Mouse (Mus musculus) liver, embryonic 14.5 days (tissue): ENCODE measurements around the gene Tacr2. TPM values are rescaled to one million over a fixed set of nuclear protein-coding genes. Genes with fewer than 3 reads are reported as not detected.

Source experiments
- ATAC-seq: fragments of 200-750 bp; cut with Nextera tagmentation; 2 replicates; pipeline ENCODE4 v1.8.0; 2017; ENCODE audit warnings: moderate number of reproducible peaks, mild to moderate bottlenecking, moderate library complexity; ENCODE audit not compliant: insufficient read depth
- DNase-seq, 3 experiments: peaks; one replicate each; pipeline ENCODE4 v3.0.0-alpha.2; 2012 to 2013; ENCODE audit warnings: low read depth in 3 of 3, low spot score in 3 of 3
- H3K27ac ChIP-seq: fragments of 300-500 bp; sonication (generic); 2 replicates; pipeline ENCODE4 v1.5.1; 2014; ENCODE audit warnings: moderate library complexity, mild to moderate bottlenecking, control low read depth, inconsistent platforms
- H3K27me3 ChIP-seq: fragments of 300-500 bp; sonication (generic); 2 replicates; pipeline ENCODE4 v1.6.1; 2014; ENCODE audit warnings: mild to moderate bottlenecking, low read length, moderate library complexity; ENCODE audit not compliant: control insufficient read depth, insufficient read depth
- H3K36me3 ChIP-seq: fragments of 300-500 bp; sonication (generic); replicated peaks from 2 replicates; pipeline ENCODE4 v1.6.1; 2014; ENCODE audit warnings: low read depth; ENCODE audit not compliant: control insufficient read depth, insufficient read depth
- H3K4me1 ChIP-seq, 2 experiments: fragments of 200-500 bp in 1 of 2; fragments of 300-500 bp in 1 of 2; sonication (generic) in 1 of 2; replicated peaks; 2 replicates each; pipeline ENCODE4 v1.6.1; 2012 to 2014; ENCODE audit warnings: antibody characterized with exemption in 1 of 2, inconsistent platforms in 1 of 2, low read length in 1 of 2; ENCODE audit not compliant: control insufficient read depth in 2 of 2, insufficient read depth in 2 of 2
- H3K4me2 ChIP-seq: fragments of 300-500 bp; sonication (generic); 2 replicates; pipeline ENCODE4 v1.6.1; 2014; ENCODE audit warnings: low read depth, mild to moderate bottlenecking, control low read depth, moderate library complexity
- H3K4me3 ChIP-seq, 2 experiments: fragments of 200-500 bp in 1 of 2; fragments of 300-500 bp in 1 of 2; sonication (generic) in 1 of 2; 2 replicates each; pipeline ENCODE4 v1.5.1; 2012 to 2014; ENCODE audit warnings: low read depth in 2 of 2, low read length in 2 of 2, mild to moderate bottlenecking in 2 of 2, control low read depth in 1 of 2, inconsistent platforms in 1 of 2, moderate library complexity in 1 of 2; ENCODE audit not compliant: insufficient read depth in 1 of 2
- H3K9ac ChIP-seq: fragments of 300-500 bp; sonication (generic); replicated peaks from 2 replicates; pipeline ENCODE4 v1.6.1; 2014; ENCODE audit warnings: mild to moderate bottlenecking, control low read depth, moderate library complexity
- H3K9me3 ChIP-seq: fragments of 300-500 bp; sonication (generic); 2 replicates; pipeline ENCODE4 v1.6.1; 2016; ENCODE audit warnings: low read length, mixed read lengths; ENCODE audit not compliant: control insufficient read depth
- CTCF ChIP-seq: IDR thresholded peaks from 2 replicates; pipeline ENCODE4 v1.5.1; 2016; ENCODE audit warnings: antibody characterized with exemption, low read depth, control low read depth
- EP300 ChIP-seq: IDR thresholded peaks from 2 replicates; pipeline ENCODE4 v1.6.1; 2016; ENCODE audit warnings: antibody characterized with exemption, low read depth
- WGBS: fragments of 180-500 bp; shearing (Covaris S2); extraction: QIAGEN DNeasy Blood & Tissue Kit; methylation state at CpG from one replicate; pipeline ENCODE4 v1.1.7; 2014; ENCODE audit not compliant: insufficient replicate concordance; 5-methylcytosine and 5-hydroxymethylcytosine counted together
- polyA plus RNA-seq, 2 experiments: library from polyadenylated mRNA; depleted of rRNA in 1 of 2; stranded (reverse) in 1 of 2; unstranded in 1 of 2; fragments of >200 nt; fragmentation: Nextera tagmentation in 1 of 2; extraction: Ambion mirVana in 1 of 2; gene quantifications; 2 replicates each; pipeline versions ENCODE4 v1.2.1 to v1.2.3; 2012 to 2014

Gene Tacr2
- polyA plus RNA-seq, 2 experiments: not detected

- DNase-seq: no peak
- 69% methylated on average over 9 of the region's 9 CpGs for WGBS
Observed at GRCm38 (mm10) chr10:62244067-62244466, 8.2 kb upstream of the Tacr2 start.

DNA sequence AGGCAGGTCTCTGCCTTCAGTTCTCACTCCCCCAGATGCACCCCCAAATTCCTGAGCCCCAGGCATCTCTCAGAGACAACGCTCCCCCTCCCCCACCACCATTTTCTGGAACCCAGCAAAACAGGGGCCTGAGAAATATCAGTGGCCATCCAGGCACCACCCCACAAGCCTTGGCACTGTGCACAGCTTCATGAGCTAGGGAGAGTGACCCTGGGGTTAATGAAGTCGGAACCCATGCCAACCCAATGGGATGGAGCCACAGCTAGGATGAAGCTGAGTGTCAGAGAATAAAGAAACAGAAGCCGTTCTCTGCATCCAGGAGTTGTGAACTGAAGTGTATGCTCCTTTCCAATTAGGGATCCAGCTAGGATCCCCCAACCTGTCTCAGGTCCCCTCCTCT lies 5.1 kb upstream of the Tacr2 start:
- TF ChIP-seq CTCF: no peak
- WGBS: 61% methylated on average over 3 of the region's 3 CpGs
- Histone ChIP-seq H3K4me3 (no peak overlapping the region), H3K9ac (no peak overlapping the region), H3K27ac (no peak overlapping the region), H3K4me1 (peaks cover 3% of the 10 kb centered on the region in 2 experiments; a peak in 1 of 4 replicates), H3K36me3 (no peaks in the 10 kb centered on the region), H3K4me2 (no peak overlapping the region), H3K27me3 (no peaks in the 10 kb centered on the region), H3K9me3 (no peaks in the 10 kb centered on the region)
- DNase-seq: no peak
- no peak for ATAC-seq

More at GRCm38 (mm10) chr10:62244067-62244466, 8.2 kb upstream of the Tacr2 start:
- no peak for TF ChIP-seq CTCF
- no peak for TF ChIP-seq EP300
- H3K27me3 ChIP-seq: no peaks in the 10 kb centered on the region
- no peak for ATAC-seq
- H3K4me1 ChIP-seq: peaks cover 3 to 6% of the 10 kb centered on the region in 2 experiments; a peak in 3 of 4 replicates
- H3K4me2 ChIP-seq: no peak overlapping the region
- no peak overlapping the region for H3K9ac ChIP-seq
- no peaks in the 10 kb centered on the region for H3K9me3 ChIP-seq
- no peaks in the 10 kb centered on the region for H3K36me3 ChIP-seq
- no peak overlapping the region for H3K4me3 ChIP-seq
- no peak overlapping the region for H3K27ac ChIP-seq

- no peak overlapping the region for H3K9ac ChIP-seq
- H3K4me1 ChIP-seq: peaks cover 3% of the 10 kb centered on the region in 2 experiments; a peak in 1 of 4 replicates
- H3K27ac ChIP-seq: no peak overlapping the region
- H3K4me2 ChIP-seq: no peak overlapping the region
- H3K9me3 ChIP-seq: no peaks in the 10 kb centered on the region
- TF ChIP-seq CTCF (no peak), EP300 (no peak)
- no peaks in the 10 kb centered on the region for H3K27me3 ChIP-seq
- DNase-seq (no peak), ATAC-seq (no peak)
- WGBS: 15% methylated on average over 8 of the region's 8 CpGs
- H3K36me3 ChIP-seq: no peaks in the 10 kb centered on the region
- H3K4me3 ChIP-seq: no peak overlapping the region
Observed at GRCm38 (mm10) chr10:62247815-62248214, 4.4 kb upstream of the Tacr2 start.

DNA sequence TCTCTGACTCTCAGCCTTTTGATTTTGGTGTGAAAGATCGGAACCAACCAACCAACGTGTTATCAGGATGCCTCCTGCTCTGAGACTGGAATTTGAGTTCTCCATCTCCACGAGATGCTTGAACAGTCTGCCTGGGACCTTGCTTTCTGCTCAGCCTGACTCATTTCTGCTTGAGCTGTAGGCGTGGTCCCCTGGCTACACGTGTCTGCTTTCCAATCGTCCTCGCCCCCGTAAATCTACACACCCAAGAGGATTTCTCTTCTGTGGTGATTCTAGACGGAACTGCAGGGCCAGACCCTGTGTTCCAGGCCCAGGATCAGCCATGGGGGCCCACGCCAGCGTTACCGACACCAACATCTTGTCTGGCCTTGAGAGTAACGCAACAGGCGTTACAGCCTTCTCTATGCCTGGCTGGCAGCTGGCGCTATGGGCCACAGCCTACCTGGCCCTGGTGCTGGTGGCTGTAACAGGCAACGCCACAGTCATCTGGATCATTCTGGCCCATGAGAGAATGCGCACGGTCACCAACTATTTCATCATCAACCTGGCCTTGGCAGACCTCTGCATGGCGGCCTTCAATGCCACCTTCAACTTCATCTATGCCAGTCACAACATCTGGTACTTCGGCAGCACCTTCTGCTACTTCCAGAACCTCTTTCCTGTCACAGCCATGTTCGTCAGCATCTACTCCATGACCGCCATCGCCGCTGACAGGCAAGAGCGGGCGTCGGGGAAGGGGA lies 428 bp downstream of the Tacr2 start:
- Histone ChIP-seq H3K9ac (no peak overlapping the region), H3K27ac (no peak overlapping the region), H3K9me3 (no peaks in the 10 kb centered on the region), H3K4me3 (no peak overlapping the region), H3K27me3 (no peaks in the 10 kb centered on the region), H3K36me3 (no peaks in the 10 kb centered on the region), H3K4me2 (no peak overlapping the region), H3K4me1 (no peaks in the 10 kb centered on the region)
- 74% methylated on average over 27 of the region's 27 CpGs for WGBS
- no peak for TF ChIP-seq CTCF
- no peak for TF ChIP-seq EP300
- ATAC-seq (no peak), DNase-seq (no peak)

- TF ChIP-seq EP300 (no peak), CTCF (no peak)
- H3K4me3 ChIP-seq: no peak overlapping the region
- no peaks in the 10 kb centered on the region for H3K27me3 ChIP-seq
- no peak for DNase-seq
- H3K4me2 ChIP-seq: no peak overlapping the region
- WGBS: 75% methylated on average over 5 of the region's 5 CpGs
- H3K4me1 ChIP-seq: peaks cover 0 to 8% of the 10 kb centered on the region in 2 experiments; a peak in 2 of 4 replicates
- no peaks in the 10 kb centered on the region for H3K36me3 ChIP-seq
- no peak for ATAC-seq
- no peak overlapping the region for H3K9ac ChIP-seq
- H3K9me3 ChIP-seq: no peaks in the 10 kb centered on the region
- no peak overlapping the region for H3K27ac ChIP-seq
Observed at GRCm38 (mm10) chr10:62258298-62258697, 6.1 kb downstream of the Tacr2 start.
